Mouse (Mus musculus): ENCODE measurements around the gene Tuba1b. TPM values are rescaled to one million over a fixed set of nuclear protein-coding genes. Genes with fewer than 3 reads are reported as not detected.

The Tuba1b gene
- total and polyA plus RNA-seq, 3 experiments: 1,149 to 2,960 (median 2,851) TPM

- H3K27me3 ChIP-seq (replicated peaks): no peaks in the 10 kb centered on the region
- peaks cover 28 to 69% of the 10 kb centered on the region in 2 experiments for H3K36me3 ChIP-seq (replicated peaks in 1 of 2; ENCODE audit: control insufficient read depth in 1 of 2, insufficient read depth in 1 of 2, low read length in 1 of 2)
- no peaks in the 10 kb centered on the region for H3K4me1 ChIP-seq (ENCODE audit: control insufficient read depth in 1 of 2, insufficient read depth in 2 of 2)
- TF ChIP-seq CTCF (conservative IDR thresholded peaks at IDR 0.05 in 1 of 2, IDR thresholded peaks at IDR 0.05 in 1 of 2; ENCODE audit: low read depth in 2 of 2, low read length in 2 of 2) (peak; percentile 74 to 91), MAFK (IDR thresholded peaks at IDR 0.05; ENCODE audit: insufficient replicate concordance, low read length) (no peak), ZC3H11A (IDR thresholded peaks at IDR 0.05; ENCODE audit: low read depth, low read length) (no peak), MEF2A (IDR thresholded peaks at IDR 0.05; ENCODE audit: borderline replicate concordance, low read depth, low read length) (no peak), CHD1 (IDR thresholded peaks at IDR 0.05; ENCODE audit: low read depth, low read length) (no peak), USF1 (IDR thresholded peaks at IDR 0.05; ENCODE audit: low read depth, low read length) (no peak), IRF4 (IDR thresholded peaks at IDR 0.05; ENCODE audit: low read depth, low read length) (no peak), MYC (IDR thresholded peaks at IDR 0.05; ENCODE audit: low read depth, low read length) (no peak), SMC3 (IDR thresholded peaks at IDR 0.05; ENCODE audit: low read depth, low read length) (peak; percentile 71), ZMIZ1 (IDR thresholded peaks at IDR 0.05; ENCODE audit: low read depth, low read length) (no peak), RAD21 (IDR thresholded peaks at IDR 0.05; ENCODE audit: low read depth, low read length) (peak; percentile 36)
- H3K4me2 ChIP-seq (ENCODE audit: insufficient read depth, low read depth, poor library complexity, severe bottlenecking): no peak overlapping the region
- no peaks in the 10 kb centered on the region for H3K9me3 ChIP-seq (replicated peaks; ENCODE audit: low read length)
- in situ Hi-C loops (cut with MboI; ENCODE audit: low pct_ligation_motif_present, low pct_unique_long_range_greater_than_20kb, low sequenced_read_pairs): no loop called here
- no peaks in the 10 kb centered on the region for H3K79me2 ChIP-seq (replicated peaks; ENCODE audit: control insufficient read depth, extremely low read depth, insufficient read depth, poor library complexity, severe bottlenecking)
- DNase-seq (ENCODE audit: extremely low read depth): peak; percentile 60
- no peak overlapping the region for H3K4me3 ChIP-seq (replicated peaks in 1 of 3; ENCODE audit: low read depth in 2 of 3, low read length in 2 of 3, poor library complexity in 1 of 3)
- H3K27ac ChIP-seq (ENCODE audit: insufficient read depth, low read depth): no peak overlapping the region
- H3K9ac ChIP-seq (ENCODE audit: insufficient read depth, low read depth): no peak overlapping the region
- dilution Hi-C loops (cut with MboI; ENCODE audit: extremely low pct_ligation_motif_present, extremely low pct_unique_long_range_greater_than_20kb, low sequenced_read_pairs): no loop called here
Observed at GRCm38 (mm10) chr15:98904692-98905091, 29.7 kb downstream of the Tuba1b start.

GRCm38 (mm10) chr15:98902600-98902999, 31.8 kb downstream of the Tuba1b start:
- Histone ChIP-seq H3K36me3 (replicated peaks in 1 of 2; ENCODE audit: control insufficient read depth in 1 of 2, insufficient read depth in 1 of 2, low read length in 1 of 2) (peaks cover 9 to 48% of the 10 kb centered on the region in 2 experiments), H3K4me1 (ENCODE audit: control insufficient read depth in 1 of 2, insufficient read depth in 2 of 2) (peaks cover 0 to 6% of the 10 kb centered on the region in 2 experiments; a peak in 1 of 4 replicates), H3K79me2 (replicated peaks; ENCODE audit: control insufficient read depth, extremely low read depth, insufficient read depth, poor library complexity, severe bottlenecking) (no peaks in the 10 kb centered on the region), H3K27ac (ENCODE audit: insufficient read depth, low read depth) (no peak overlapping the region), H3K4me3 (replicated peaks in 1 of 3; ENCODE audit: low read depth in 2 of 3, low read length in 2 of 3, poor library complexity in 1 of 3) (no peak overlapping the region), H3K4me2 (ENCODE audit: insufficient read depth, low read depth, poor library complexity, severe bottlenecking) (no peak overlapping the region), H3K27me3 (replicated peaks) (peaks cover 3% of the 10 kb centered on the region), H3K9ac (ENCODE audit: insufficient read depth, low read depth) (no peak overlapping the region), H3K9me3 (replicated peaks; ENCODE audit: low read length) (no peaks in the 10 kb centered on the region)
- in situ Hi-C loops (cut with MboI; ENCODE audit: low pct_ligation_motif_present, low pct_unique_long_range_greater_than_20kb, low sequenced_read_pairs): no loop called here
- TF ChIP-seq MAFK (IDR thresholded peaks at IDR 0.05; ENCODE audit: insufficient replicate concordance, low read length) (no peak), POLR2AphosphoS2 (IDR thresholded peaks at IDR 0.05; ENCODE audit: low read depth, low read length) (peak; percentile 58; the same call in 1 of the 2 replicates), HCFC1 (IDR thresholded peaks at IDR 0.05; ENCODE audit: low read depth, low read length) (no peak)
- DNase-seq (ENCODE audit: extremely low read depth): no peak
- dilution Hi-C loops (cut with MboI; ENCODE audit: extremely low pct_ligation_motif_present, extremely low pct_unique_long_range_greater_than_20kb, low sequenced_read_pairs): no loop called here

GRCm38 (mm10) chr15:98901530-98901929, 32.8 kb downstream of the Tuba1b start:
- dilution Hi-C loops (cut with MboI; ENCODE audit: extremely low pct_ligation_motif_present, extremely low pct_unique_long_range_greater_than_20kb, low sequenced_read_pairs): no loop called here

More at GRCm38 (mm10) chr15:98901530-98901929, 32.8 kb downstream of the Tuba1b start:
- Histone ChIP-seq H3K27me3 (replicated peaks) (peaks cover 3% of the 10 kb centered on the region), H3K27ac (ENCODE audit: insufficient read depth, low read depth) (no peak overlapping the region), H3K4me1 (ENCODE audit: control insufficient read depth in 1 of 2, insufficient read depth in 2 of 2) (peaks cover 3 to 6% of the 10 kb centered on the region in 2 experiments; a peak in 1 of 4 replicates), H3K4me3 (replicated peaks in 1 of 3; ENCODE audit: low read depth in 2 of 3, low read length in 2 of 3, poor library complexity in 1 of 3) (no peak overlapping the region), H3K79me2 (replicated peaks; ENCODE audit: control insufficient read depth, extremely low read depth, insufficient read depth, poor library complexity, severe bottlenecking) (no peaks in the 10 kb centered on the region), H3K4me2 (ENCODE audit: insufficient read depth, low read depth, poor library complexity, severe bottlenecking) (no peak overlapping the region), H3K36me3 (replicated peaks in 1 of 2; ENCODE audit: control insufficient read depth in 1 of 2, insufficient read depth in 1 of 2, low read length in 1 of 2) (peaks cover 9 to 38% of the 10 kb centered on the region in 2 experiments), H3K9me3 (replicated peaks; ENCODE audit: low read length) (no peaks in the 10 kb centered on the region), H3K9ac (ENCODE audit: insufficient read depth, low read depth) (no peak overlapping the region)
- TF ChIP-seq CTCF (conservative IDR thresholded peaks at IDR 0.05 in 1 of 2, IDR thresholded peaks at IDR 0.05 in 1 of 2; ENCODE audit: low read depth in 2 of 2, low read length in 2 of 2) (peak in 1 of 2 experiments; percentile 44; a peak in 2 of 4 replicates), NELFE (IDR thresholded peaks at IDR 0.05; ENCODE audit: low read depth, low read length) (no peak), MEF2A (IDR thresholded peaks at IDR 0.05; ENCODE audit: borderline replicate concordance, low read depth, low read length) (peak; percentile 55), POLR2AphosphoS2 (IDR thresholded peaks at IDR 0.05; ENCODE audit: low read depth, low read length) (no peak), NRF1 (IDR thresholded peaks at IDR 0.05; ENCODE audit: low read depth, low read length) (no peak), MYC (IDR thresholded peaks at IDR 0.05; ENCODE audit: low read depth, low read length) (0 out of 2 replicates have a peak, but pooled peaks have one; percentile 25), GABPA (IDR thresholded peaks at IDR 0.05; ENCODE audit: insufficient replicate concordance, low read depth, low read length) (no peak), KAT2A (IDR thresholded peaks at IDR 0.05; ENCODE audit: insufficient replicate concordance, low read length) (no peak), POLR2A (IDR thresholded peaks at IDR 0.05; ENCODE audit: low read depth, low read length) (no peak), USF1 (IDR thresholded peaks at IDR 0.05; ENCODE audit: low read depth, low read length) (no peak), MXI1 (IDR thresholded peaks at IDR 0.05; ENCODE audit: low read depth, low read length) (no peak)
- no peak for DNase-seq (ENCODE audit: extremely low read depth)
- in situ Hi-C loops (cut with MboI; ENCODE audit: low pct_ligation_motif_present, low pct_unique_long_range_greater_than_20kb, low sequenced_read_pairs): no loop called here

All from CH12.LX (cell line).